Mouse (Mus musculus) ZHBTc4 (cell line): ENCODE data around the gene Sdsl.

Experiments used
- DNase-seq: peaks from one replicate; pipeline ENCODE4 v3.0.0-alpha.2; 2011; ENCODE audit warnings: low read depth, low spot score

Gene Sdsl

GRCm38 (mm10) chr5:120456841-120457554 is 15.6 kb downstream of the Sdsl start:
- DNase-seq, result no peak

GRCm38 (mm10) chr5:120456253-120456652 is 16.4 kb downstream of the Sdsl start:
- DNase-seq, result no peak

GRCm38 (mm10) chr5:120454756-120455337 is 17.8 kb downstream of the Sdsl start:
- peak; percentile 64 for DNase-seq

- no peak for DNase-seq
These were observed 25.3 kb downstream of the Sdsl start for GRCm38 (mm10) chr5:120447305-120447704.

- peak; percentile 95 for DNase-seq
These were observed 31.9 kb downstream of the Sdsl start for GRCm38 (mm10) chr5:120440733-120441132.

- peak; percentile 36 for DNase-seq
These were observed 32.5 kb downstream of the Sdsl start for GRCm38 (mm10) chr5:120439887-120440670.

GRCm38 (mm10) chr5:120438991-120439710 is 33.5 kb downstream of the Sdsl start:
- DNase-seq, result peak; percentile 57

- DNase-seq, result peak; percentile 23
These were observed 34.1 kb downstream of the Sdsl start for GRCm38 (mm10) chr5:120438469-120438868.

GRCm38 (mm10) chr5:120437986-120438385 is 34.6 kb downstream of the Sdsl start:
- DNase-seq, result peak; percentile 55

- no peak for DNase-seq
These were observed 35.1 kb downstream of the Sdsl start for GRCm38 (mm10) chr5:120437539-120437938.

- DNase-seq, result peak; percentile 68
These were observed 35.6 kb downstream of the Sdsl start for GRCm38 (mm10) chr5:120436885-120437495.

- DNase-seq, result peak; percentile 61
These were observed 36.7 kb downstream of the Sdsl start for GRCm38 (mm10) chr5:120435731-120436501.

GRCm38 (mm10) chr5:120435006-120435681 is 37.5 kb downstream of the Sdsl start:
- DNase-seq, result peak; percentile 64

- peak; percentile 41 for DNase-seq
These were observed 38.3 kb downstream of the Sdsl start for GRCm38 (mm10) chr5:120434231-120434735.

- peak; percentile 60 for DNase-seq
These were observed 39.4 kb downstream of the Sdsl start for GRCm38 (mm10) chr5:120433135-120433760.

- DNase-seq, result peak; percentile 35
These were observed 40.1 kb downstream of the Sdsl start for GRCm38 (mm10) chr5:120432486-120433015.

- peak; percentile 61 for DNase-seq
These were observed 40.7 kb downstream of the Sdsl start, which contains the start of gene Lhx5 for GRCm38 (mm10) chr5:120431649-120432485. Lhx5 (plus strand) TSS chr5:120431699.

GRCm38 (mm10) chr5:120431001-120431583 is 41.5 kb downstream of the Sdsl start:
- peak; percentile 75 for DNase-seq
